8 mouse cellular contexts compared by ENCODE assay signal in the genomic region with DNA sequence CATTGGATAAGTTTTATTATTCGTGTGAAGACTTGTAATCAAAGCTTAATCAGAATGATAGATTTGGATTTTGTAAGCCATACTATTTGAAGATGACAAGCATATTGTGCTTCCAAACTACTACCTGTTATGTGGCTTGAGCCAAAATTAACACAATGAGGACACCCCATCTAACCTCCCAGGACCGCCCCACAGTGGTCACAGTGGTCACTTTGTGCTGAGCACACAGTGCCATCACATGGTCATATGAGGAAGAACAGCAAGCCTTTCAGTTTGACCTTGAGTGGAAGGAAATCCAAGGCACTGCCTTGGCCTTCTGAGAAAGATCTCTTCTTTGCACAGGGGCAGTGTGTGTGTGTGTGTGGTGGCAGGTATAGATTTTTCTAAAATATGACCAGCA.
DNase-seq lines count a peak whose midpoint lies in the region; ATAC-seq lines count a peak whose summit lies in the region.

No protein-coding gene starts in this region.

- no peaks in the 10 kb centered on the region for H3K27me3 ChIP-seq in forebrain, embryonic 14.5 days (replicated peaks; ENCODE audit: control insufficient read depth, insufficient read depth, low read length)
- no peaks in the 10 kb centered on the region for H3K27me3 ChIP-seq in midbrain, embryonic 12.5 days

- no peak overlapping the region for H3K27ac ChIP-seq in forebrain, embryonic 14.5 days (ENCODE audit: low read depth, low read length)
- no peak overlapping the region for H3K27ac ChIP-seq in midbrain, embryonic 12.5 days (replicated peaks)

- H3K9me3 ChIP-seq in forebrain, embryonic 14.5 days (replicated peaks; ENCODE audit: control insufficient read depth, low read length), result no peaks in the 10 kb centered on the region
- no peaks in the 10 kb centered on the region for H3K9me3 ChIP-seq in midbrain, embryonic 12.5 days

- ATAC-seq in forebrain, embryonic 14.5 days, result no peak
- peak; percentile 62; the same call in 1 of the 2 replicates for ATAC-seq in midbrain, embryonic 12.5 days (ENCODE audit: low FRiP score, low read depth)
- ATAC-seq in erythroblast, adult 5-6 weeks (replicated peaks; ENCODE audit: low FRiP score, poor library complexity, severe bottlenecking), result no peak

- no peak overlapping the region for H3K4me2 ChIP-seq in forebrain, embryonic 14.5 days (ENCODE audit: low read length)
- no peak overlapping the region for H3K4me2 ChIP-seq in midbrain, embryonic 12.5 days (replicated peaks)

- 56% methylated on average over 2 of the region's 2 CpGs for WGBS in forebrain, embryonic 14.5 days
- 67% methylated on average over 2 of the region's 2 CpGs for WGBS in midbrain, embryonic 12.5 days

- DNase-seq in gastrocnemius, postnatal 14 days, result peak; percentile 11
- DNase-seq in gastrocnemius, adult 18-20 months (ENCODE audit: low spot score), result no peak
- DNase-seq in right cerebral cortex, postnatal 14 days, result peak; percentile 3
- no peak for DNase-seq in right cerebral cortex, adult 18-20 months
- DNase-seq in forebrain, embryonic 14.5 days (ENCODE audit: low spot score), result peak; percentile 18
- no peak for DNase-seq in thymus, postnatal 36 days

- no peaks in the 10 kb centered on the region for H3K36me3 ChIP-seq in forebrain, embryonic 14.5 days (ENCODE audit: control insufficient read depth, insufficient read depth, low read length)
- no peaks in the 10 kb centered on the region for H3K36me3 ChIP-seq in midbrain, embryonic 12.5 days

- intact Hi-C loops in gastrocnemius, postnatal 14 days (cut with DNase I; ENCODE audit: low total_unique reads), result no loop called here

- no peak overlapping the region for H3K9ac ChIP-seq in forebrain, embryonic 14.5 days (ENCODE audit: low read length)
- no peak overlapping the region for H3K9ac ChIP-seq in midbrain, embryonic 12.5 days (replicated peaks)

- H3K4me1 ChIP-seq in forebrain, embryonic 14.5 days (ENCODE audit: control insufficient read depth, insufficient read depth, low read length), result no peaks in the 10 kb centered on the region
- no peaks in the 10 kb centered on the region for H3K4me1 ChIP-seq in midbrain, embryonic 12.5 days

- no peak overlapping the region for H3K4me3 ChIP-seq in forebrain, embryonic 14.5 days (ENCODE audit: low read depth, low read length)
- H3K4me3 ChIP-seq in midbrain, embryonic 12.5 days, result no peak overlapping the region

Comparison
In these comparisons a context has a peak if more than half of its experiments do, and no peak if none do; other contexts are left out.
1. DNase-seq: peak in gastrocnemius, postnatal 14 days (single experiment), right cerebral cortex, postnatal 14 days (single experiment) and forebrain, embryonic 14.5 days (single experiment); none in gastrocnemius, adult 18-20 months (single experiment), right cerebral cortex, adult 18-20 months (single experiment) and thymus, postnatal 36 days (0 of 2).